Mouse (Mus musculus): ENCODE data around the gene Diexf. TPM values are rescaled to one million over a fixed set of nuclear protein-coding genes. Genes with fewer than 3 reads are reported as not detected.

The Diexf gene
- polyA plus RNA-seq, 1 experiment = 13.3 TPM

- H3K4me2 ChIP-seq (ENCODE audit: low read depth) = no peak overlapping the region
- TF ChIP-seq TCF12 (IDR thresholded peaks at IDR 0.05; ENCODE audit: insufficient read depth, poor library complexity, severe bottlenecking) (no peak), USF1 (IDR thresholded peaks at IDR 0.05; ENCODE audit: low read depth) (no peak), MYOD1 (IDR thresholded peaks at IDR 0.05; ENCODE audit: control insufficient read depth in 1 of 3, insufficient read length in 2 of 3, low read depth in 2 of 3) (no peak), SRF (IDR thresholded peaks at IDR 0.05; ENCODE audit: control insufficient read depth, insufficient read length, low read depth) (no peak), CEBPB (IDR thresholded peaks at IDR 0.05; ENCODE audit: insufficient read depth, poor library complexity, severe bottlenecking) (no peak), TCF3 (IDR thresholded peaks at IDR 0.05; ENCODE audit: insufficient read length, low read depth) (no peak), MYOG (IDR thresholded peaks at IDR 0.05; ENCODE audit: control insufficient read depth in 1 of 3, insufficient read depth in 1 of 3, insufficient read length in 2 of 3, low read depth in 2 of 3) (no peak), MAX (IDR thresholded peaks at IDR 0.05; ENCODE audit: low read depth) (no peak), POLR2A (IDR thresholded peaks at IDR 0.05; ENCODE audit: insufficient read length, low read depth) (no peak), REST (IDR thresholded peaks at IDR 0.05; ENCODE audit: insufficient read depth, insufficient read length) (no peak), E2F4 (IDR thresholded peaks at IDR 0.05; ENCODE audit: insufficient read depth) (no peak)
- H3ac ChIP-seq (ENCODE audit: control insufficient read depth, insufficient read length) = no peak overlapping the region
- H3K4me3 ChIP-seq = no peak overlapping the region
- no peaks in the 10 kb centered on the region for H3K79me2 ChIP-seq (ENCODE audit: control insufficient read depth, insufficient read depth)
- peaks cover 24% of the 10 kb centered on the region for H3K27me3 ChIP-seq (ENCODE audit: control insufficient read depth, insufficient read depth, insufficient read length)
- no peaks in the 10 kb centered on the region for H3K36me3 ChIP-seq (ENCODE audit: control insufficient read depth, insufficient read depth)
These were observed 47.0 kb downstream of the Diexf start for GRCm38 (mm10) chr1:193083051-193083450.

DNA sequence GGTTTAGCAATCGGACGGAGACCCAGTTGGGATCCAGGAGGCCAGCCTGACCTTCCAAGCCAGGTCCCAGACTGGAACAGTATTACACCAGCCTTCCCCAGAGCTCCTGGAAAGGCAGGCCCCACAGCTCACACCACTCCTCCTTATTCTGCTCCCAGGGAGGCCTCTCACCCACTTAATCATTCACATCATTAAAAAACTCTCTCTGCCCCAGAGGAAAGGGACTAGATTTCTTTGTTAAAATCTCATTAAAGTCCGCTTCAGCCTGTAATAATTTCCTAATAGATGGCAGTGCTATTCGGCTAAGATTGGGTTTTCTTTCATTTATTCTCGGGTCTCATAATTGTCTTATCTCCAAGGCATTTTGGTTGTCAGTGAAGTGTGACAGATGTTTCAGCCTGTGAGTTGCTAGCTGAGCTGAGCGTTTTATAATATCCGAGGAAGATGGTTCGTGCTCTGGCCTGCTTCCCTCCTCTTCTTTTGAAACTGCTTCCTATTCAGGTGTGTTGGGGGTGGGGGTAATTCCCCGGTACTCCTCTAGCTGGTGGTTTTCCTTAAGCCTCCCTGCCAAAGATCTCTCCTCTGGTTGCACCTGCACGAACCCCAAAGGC is 47.7 kb downstream of the Diexf start:
- H3K27me3 ChIP-seq (ENCODE audit: control insufficient read depth, insufficient read depth, insufficient read length) = peaks cover 24% of the 10 kb centered on the region
- H3K36me3 ChIP-seq (ENCODE audit: control insufficient read depth, insufficient read depth) = no peaks in the 10 kb centered on the region
- no peak overlapping the region for H3K4me3 ChIP-seq
- H3K79me2 ChIP-seq (ENCODE audit: control insufficient read depth, insufficient read depth) = no peaks in the 10 kb centered on the region
- TF ChIP-seq MYOD1 (IDR thresholded peaks at IDR 0.05; ENCODE audit: control insufficient read depth in 1 of 3, insufficient read length in 2 of 3, low read depth in 2 of 3) (no peak), CEBPB (IDR thresholded peaks at IDR 0.05; ENCODE audit: insufficient read depth, poor library complexity, severe bottlenecking) (no peak), MAX (IDR thresholded peaks at IDR 0.05; ENCODE audit: low read depth) (no peak)
- no peak overlapping the region for H3ac ChIP-seq (ENCODE audit: control insufficient read depth, insufficient read length)
- H3K4me2 ChIP-seq (ENCODE audit: low read depth) = no peak overlapping the region

DNA sequence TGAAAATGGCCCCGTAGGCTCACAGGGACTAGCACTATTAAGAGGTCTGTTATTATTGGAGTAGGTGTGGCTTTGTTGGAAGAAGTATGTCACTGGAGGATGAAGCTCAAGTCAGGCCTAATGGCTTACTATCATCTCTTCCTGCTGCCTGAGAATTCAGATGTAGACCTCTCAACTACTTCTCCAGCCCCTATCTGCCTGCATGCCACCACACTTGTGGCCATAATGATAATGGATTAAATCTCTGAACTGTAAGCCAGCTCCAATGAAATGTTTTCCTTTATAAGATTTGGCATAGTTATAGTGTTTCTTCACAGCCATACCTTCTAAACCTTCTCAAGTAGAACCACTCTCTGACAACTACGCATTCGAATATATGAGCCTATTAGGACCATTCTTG is 67.5 kb downstream of the Diexf start:
- Histone ChIP-seq H3K27me3 (ENCODE audit: control insufficient read depth, insufficient read depth, insufficient read length) (no peaks in the 10 kb centered on the region), H3ac (ENCODE audit: control insufficient read depth, insufficient read length) (no peak overlapping the region)
- TF ChIP-seq MAX (IDR thresholded peaks at IDR 0.05; ENCODE audit: low read depth) (no peak), MYOD1 (IDR thresholded peaks at IDR 0.05; ENCODE audit: control insufficient read depth in 1 of 3, insufficient read length in 2 of 3, low read depth in 2 of 3) (no peak), E2F4 (IDR thresholded peaks at IDR 0.05; ENCODE audit: insufficient read depth) (no peak), MYOG (IDR thresholded peaks at IDR 0.05; ENCODE audit: control insufficient read depth in 1 of 3, insufficient read depth in 1 of 3, insufficient read length in 2 of 3, low read depth in 2 of 3) (no peak), CEBPB (IDR thresholded peaks at IDR 0.05; ENCODE audit: insufficient read depth, poor library complexity, severe bottlenecking) (no peak), SRF (IDR thresholded peaks at IDR 0.05; ENCODE audit: control insufficient read depth, insufficient read length, low read depth) (no peak), POLR2A (IDR thresholded peaks at IDR 0.05; ENCODE audit: insufficient read length, low read depth) (no peak), USF1 (IDR thresholded peaks at IDR 0.05; ENCODE audit: low read depth) (no peak), REST (IDR thresholded peaks at IDR 0.05; ENCODE audit: insufficient read depth, insufficient read length) (no peak), TCF3 (IDR thresholded peaks at IDR 0.05; ENCODE audit: insufficient read length, low read depth) (no peak), TCF12 (IDR thresholded peaks at IDR 0.05; ENCODE audit: insufficient read depth, poor library complexity, severe bottlenecking) (no peak), POLR2AphosphoS2 (IDR thresholded peaks at IDR 0.05; ENCODE audit: insufficient read length, low read depth) (no peak)

DNA sequence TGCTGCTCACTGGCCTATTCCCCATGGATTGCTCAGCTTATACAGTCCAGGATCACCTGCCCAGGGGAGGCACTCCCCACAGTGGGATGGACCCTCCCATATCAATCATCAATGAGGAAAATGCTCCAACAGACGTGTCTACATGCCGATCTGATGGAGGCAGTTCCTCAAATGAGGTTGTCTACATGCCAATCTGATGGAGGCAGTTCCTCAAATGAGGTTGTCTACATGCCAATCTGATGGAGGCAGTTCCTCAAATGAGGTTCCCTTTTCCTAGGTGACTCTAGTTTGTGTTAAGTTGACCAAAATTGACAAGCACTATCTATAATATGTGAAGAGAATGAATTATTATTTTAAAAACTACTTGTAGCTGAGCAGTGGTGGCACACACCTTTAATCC is 69.9 kb downstream of the Diexf start:
- H3K36me3 ChIP-seq (ENCODE audit: control insufficient read depth, insufficient read depth) = no peaks in the 10 kb centered on the region
- no peaks in the 10 kb centered on the region for H3K79me2 ChIP-seq (ENCODE audit: control insufficient read depth, insufficient read depth)
- no peak overlapping the region for H3ac ChIP-seq (ENCODE audit: control insufficient read depth, insufficient read length)
- H3K4me2 ChIP-seq (ENCODE audit: low read depth) = no peak overlapping the region
- H3K27me3 ChIP-seq (ENCODE audit: control insufficient read depth, insufficient read depth, insufficient read length) = peaks cover 3% of the 10 kb centered on the region
- no peak overlapping the region for H3K4me3 ChIP-seq
- TF ChIP-seq MYOD1 (IDR thresholded peaks at IDR 0.05; ENCODE audit: control insufficient read depth in 1 of 3, insufficient read length in 2 of 3, low read depth in 2 of 3) (no peak), CEBPB (IDR thresholded peaks at IDR 0.05; ENCODE audit: insufficient read depth, poor library complexity, severe bottlenecking) (no peak), REST (IDR thresholded peaks at IDR 0.05; ENCODE audit: insufficient read depth, insufficient read length) (no peak), E2F4 (IDR thresholded peaks at IDR 0.05; ENCODE audit: insufficient read depth) (no peak), SRF (IDR thresholded peaks at IDR 0.05; ENCODE audit: control insufficient read depth, insufficient read length, low read depth) (no peak), POLR2A (IDR thresholded peaks at IDR 0.05; ENCODE audit: insufficient read length, low read depth) (no peak), MYOG (IDR thresholded peaks at IDR 0.05; ENCODE audit: control insufficient read depth in 1 of 3, insufficient read depth in 1 of 3, insufficient read length in 2 of 3, low read depth in 2 of 3) (no peak), POLR2AphosphoS2 (IDR thresholded peaks at IDR 0.05; ENCODE audit: insufficient read length, low read depth) (no peak), TCF12 (IDR thresholded peaks at IDR 0.05; ENCODE audit: insufficient read depth, poor library complexity, severe bottlenecking) (no peak), TCF3 (IDR thresholded peaks at IDR 0.05; ENCODE audit: insufficient read length, low read depth) (no peak), MAX (IDR thresholded peaks at IDR 0.05; ENCODE audit: low read depth) (no peak), USF1 (IDR thresholded peaks at IDR 0.05; ENCODE audit: low read depth) (no peak)

More for the DNA sequence above, 67.5 kb downstream of the Diexf start:
- no peaks in the 10 kb centered on the region for H3K79me2 ChIP-seq (ENCODE audit: control insufficient read depth, insufficient read depth)
- no peaks in the 10 kb centered on the region for H3K36me3 ChIP-seq (ENCODE audit: control insufficient read depth, insufficient read depth)
- no peak overlapping the region for H3K4me3 ChIP-seq
- no peak overlapping the region for H3K4me2 ChIP-seq (ENCODE audit: low read depth)

DNA sequence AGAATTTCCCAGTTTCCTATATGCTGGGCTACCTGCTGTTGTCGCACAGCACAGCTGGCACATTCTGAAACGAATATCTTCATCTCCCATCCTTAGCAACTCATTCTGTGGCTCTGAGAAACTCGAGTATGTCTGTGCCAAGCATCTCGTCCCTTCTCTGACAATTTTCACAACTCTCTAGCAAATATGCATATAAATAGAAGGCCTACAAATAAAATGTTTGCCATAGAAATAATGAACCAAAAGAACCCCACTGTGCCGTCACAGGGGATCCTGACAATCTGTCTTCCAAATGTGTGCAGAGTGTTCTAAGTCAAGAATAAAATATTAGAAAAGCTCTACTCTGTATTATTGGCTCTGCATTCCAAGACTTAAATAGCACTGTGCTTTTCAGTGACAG is 70.5 kb downstream of the Diexf start:
- TF ChIP-seq MAX (IDR thresholded peaks at IDR 0.05; ENCODE audit: low read depth) (no peak), TCF3 (IDR thresholded peaks at IDR 0.05; ENCODE audit: insufficient read length, low read depth) (no peak), E2F4 (IDR thresholded peaks at IDR 0.05; ENCODE audit: insufficient read depth) (no peak), REST (IDR thresholded peaks at IDR 0.05; ENCODE audit: insufficient read depth, insufficient read length) (no peak)
- H3K36me3 ChIP-seq (ENCODE audit: control insufficient read depth, insufficient read depth) = no peaks in the 10 kb centered on the region
- no peaks in the 10 kb centered on the region for H3K79me2 ChIP-seq (ENCODE audit: control insufficient read depth, insufficient read depth)
- H3ac ChIP-seq (ENCODE audit: control insufficient read depth, insufficient read length) = no peak overlapping the region
- no peak overlapping the region for H3K4me2 ChIP-seq (ENCODE audit: low read depth)
- H3K4me3 ChIP-seq = no peak overlapping the region
- H3K27me3 ChIP-seq (ENCODE audit: control insufficient read depth, insufficient read depth, insufficient read length) = peaks cover 3% of the 10 kb centered on the region
